Mouse (Mus musculus): ENCODE data around the gene Rufy3. TPM values are rescaled to one million over a fixed set of nuclear protein-coding genes. Genes with fewer than 3 reads are reported as not detected.

Gene Rufy3
- polyA plus RNA-seq, 1 experiment from 2014 or later = 28.1 TPM

Other genes with a start within 250 kb of the Rufy3 start
- gene Prol1, start 247.7 kb upstream of the Rufy3 start, polyA plus RNA-seq (2016; fragmentation: Nextera tagmentation; extraction: Ambion mirVana) = not detected in 2 replicates
- gene Amtn, start 188.9 kb upstream of the Rufy3 start, polyA plus RNA-seq (2016; fragmentation: Nextera tagmentation; extraction: Ambion mirVana) = not detected in 2 replicates
- gene Ambn, start 109.0 kb upstream of the Rufy3 start, polyA plus RNA-seq (2016; fragmentation: Nextera tagmentation; extraction: Ambion mirVana) = not detected in 2 replicates
- not detected in 2 replicates for gene Enam, start 77.1 kb upstream of the Rufy3 start, polyA plus RNA-seq (2016; fragmentation: Nextera tagmentation; extraction: Ambion mirVana)
- gene Jchain, start 37.1 kb upstream of the Rufy3 start, polyA plus RNA-seq (2016; fragmentation: Nextera tagmentation; extraction: Ambion mirVana) = 0.14 TPM in 1 of 2 replicates, not detected in the other
- gene Utp3, start 10.6 kb upstream of the Rufy3 start, polyA plus RNA-seq (2016; fragmentation: Nextera tagmentation; extraction: Ambion mirVana) = 87.5 and 88.2 TPM in 2 replicates
- gene Grsf1, start 111.1 kb downstream of the Rufy3 start, polyA plus RNA-seq (2016; fragmentation: Nextera tagmentation; extraction: Ambion mirVana) = 69.1 and 73.2 TPM in 2 replicates
- 12.5 and 13.2 TPM in 2 replicates for gene Mob1b, start 155.8 kb downstream of the Rufy3 start, polyA plus RNA-seq (2016; fragmentation: Nextera tagmentation; extraction: Ambion mirVana)
- 93.2 and 97.1 TPM in 2 replicates for gene Dck, start 200.0 kb downstream of the Rufy3 start, polyA plus RNA-seq (2016; fragmentation: Nextera tagmentation; extraction: Ambion mirVana)